Mouse (Mus musculus) testis, postnatal 14 days (tissue): ENCODE measurements around the gene Psip1.
A peak's percentile ranks its signal among the peaks of the same experiment; 100 is the strongest.
"Not testable (repeated sequence)": the region's sequence is repeated elsewhere in the genome, so short reads cannot be mapped to it uniquely, and the experiment has no call there.

Experiments
- DNase-seq: peaks from one replicate; pipeline ENCODE4 v3.0.0; 2021; ENCODE audit warnings: low spot score

Gene Psip1

DNA sequence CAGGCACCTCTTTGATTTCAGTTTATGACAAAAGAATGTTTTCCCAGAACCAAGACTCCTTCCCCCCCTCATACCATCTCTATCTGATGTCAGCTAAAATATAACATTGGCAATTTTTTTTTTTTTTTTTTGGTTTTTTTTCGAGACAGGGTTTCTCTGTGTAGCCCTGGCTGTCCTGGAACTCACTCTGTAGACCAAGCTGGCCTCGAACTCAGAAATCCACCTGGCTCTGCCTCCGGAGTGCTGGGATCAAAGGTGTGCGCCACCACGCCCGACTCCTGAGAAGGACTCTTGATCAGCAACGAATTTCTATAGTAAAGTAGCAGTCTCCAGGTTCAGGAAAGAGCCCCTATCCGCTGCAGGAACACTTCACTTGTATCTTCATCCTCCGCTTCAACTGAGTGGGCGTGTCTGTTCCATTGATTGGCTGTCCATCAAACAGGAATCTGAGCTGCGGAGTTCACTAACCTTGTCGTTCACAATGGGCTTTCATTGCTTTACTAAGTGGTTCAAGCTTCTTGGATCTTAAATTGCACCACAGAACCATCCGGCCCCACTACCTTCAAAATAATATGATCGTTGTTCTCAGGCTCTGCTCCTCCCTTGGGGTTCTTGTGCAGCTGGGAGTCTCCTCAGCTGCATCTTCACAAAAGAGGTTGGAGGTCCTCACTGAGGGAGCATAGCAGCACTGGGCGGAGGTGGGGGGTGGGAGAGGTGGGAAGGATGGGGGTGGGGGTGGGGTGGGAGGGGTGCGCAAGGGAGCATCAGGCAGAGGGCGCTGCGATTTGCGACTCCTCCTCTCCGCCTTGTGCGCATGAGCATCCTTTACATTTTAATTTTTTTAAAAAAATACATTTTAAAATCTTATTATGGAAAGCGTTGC is 14.1 kb upstream of the Psip1 start:
- peak; percentile 31 for DNase-seq

DNA sequence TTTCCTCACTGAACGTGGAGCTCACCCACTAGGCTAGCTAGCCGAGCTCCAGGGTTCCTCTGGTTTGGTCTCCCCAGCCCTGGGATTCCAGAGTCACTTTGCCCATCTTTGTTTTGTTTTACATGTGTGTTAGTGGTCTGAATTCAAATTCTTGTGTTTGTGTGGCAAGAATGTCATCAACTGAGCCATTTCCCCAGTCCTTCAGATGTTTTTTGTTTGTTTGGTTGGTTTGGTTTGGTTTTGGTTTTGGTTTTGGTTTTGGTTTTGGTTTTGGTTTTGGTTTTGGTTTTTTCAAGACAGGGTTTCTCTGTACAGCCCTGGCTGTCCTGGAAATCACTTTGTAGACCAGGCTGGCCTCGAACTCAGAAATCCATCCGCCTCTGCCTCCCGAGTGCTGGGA is 10.8 kb upstream of the Psip1 start:
- not testable (repeated sequence) for DNase-seq

DNA sequence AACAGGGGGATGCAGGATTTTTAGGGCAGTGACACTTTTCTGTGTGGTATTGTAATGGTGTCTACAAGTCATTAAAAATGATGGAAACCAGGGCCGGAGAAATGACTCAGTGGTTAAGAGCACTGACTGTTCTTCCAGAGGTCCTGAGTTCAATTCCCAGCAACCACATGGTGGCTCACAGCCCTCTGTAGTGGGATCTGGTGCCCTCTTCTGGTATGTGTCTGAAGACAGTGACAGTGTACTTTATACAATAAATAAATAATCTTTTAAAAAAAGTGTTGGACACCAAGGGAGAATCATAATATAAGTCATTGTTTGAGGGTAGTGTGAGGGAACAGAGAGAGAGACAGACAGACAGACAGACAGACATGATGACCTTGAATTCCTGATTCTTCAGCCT is 6.9 kb upstream of the Psip1 start:
- no peak for DNase-seq

DNA sequence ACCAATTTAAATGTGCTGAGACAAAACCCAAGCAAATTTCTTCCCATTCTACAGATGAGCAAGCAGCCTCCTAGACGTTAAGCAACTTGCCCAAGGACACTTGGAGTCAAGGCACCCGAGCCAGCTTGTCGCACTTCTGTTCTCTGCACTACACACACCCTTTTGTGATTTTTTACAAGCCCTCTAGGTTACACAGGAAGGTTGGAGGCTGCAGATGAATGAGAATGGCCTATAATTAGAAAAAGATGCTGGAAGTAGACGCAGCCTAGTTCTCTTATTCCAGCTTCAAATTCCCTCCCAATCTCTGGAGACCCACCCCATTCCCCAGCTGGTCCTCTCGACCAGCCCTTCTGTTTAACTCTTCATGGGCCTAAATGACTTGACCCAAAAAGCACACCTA is 2.9 kb upstream of the Psip1 start:
- DNase-seq: no peak

DNA sequence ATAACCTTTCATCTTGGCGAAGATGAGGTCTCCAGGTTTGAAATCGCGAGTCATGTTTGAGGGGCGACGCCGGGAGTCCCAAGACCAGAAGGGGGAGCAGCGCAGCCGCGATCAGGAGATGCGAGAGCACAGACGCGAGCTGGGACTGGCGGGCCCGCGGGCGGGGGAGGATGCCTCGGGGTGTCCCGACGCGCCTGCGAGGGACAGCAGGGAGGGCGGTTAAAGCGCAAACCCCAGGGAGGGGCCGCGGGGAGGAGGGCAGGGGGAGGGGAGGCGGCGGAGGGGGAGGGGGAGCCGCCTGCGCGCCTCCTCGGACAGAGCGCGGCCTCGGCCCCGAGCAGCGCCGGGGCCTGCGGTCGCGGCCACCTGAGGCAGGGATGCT is 533 bp downstream of the Psip1 start:
- peak; percentile 88 for DNase-seq

DNA sequence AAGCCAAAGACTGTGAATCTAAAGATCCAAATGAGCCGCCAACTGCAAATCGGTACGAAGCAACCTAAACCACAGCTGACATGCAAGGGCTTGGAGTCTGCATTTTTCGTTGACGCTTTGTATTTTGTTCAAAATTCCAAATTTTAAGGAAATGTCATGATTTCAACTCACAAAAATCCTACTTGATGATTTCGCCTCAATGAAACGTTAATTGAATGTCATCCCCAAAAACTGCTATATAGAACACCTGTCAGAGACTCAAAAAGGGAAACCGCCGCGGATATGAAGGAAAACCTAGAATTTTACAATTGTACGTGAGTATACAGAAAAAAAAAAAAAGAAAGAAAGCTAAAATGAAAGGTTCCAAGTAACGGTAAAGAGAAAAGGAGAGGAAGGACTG is 1.0 kb downstream of the Psip1 start:
- no peak for DNase-seq

DNA sequence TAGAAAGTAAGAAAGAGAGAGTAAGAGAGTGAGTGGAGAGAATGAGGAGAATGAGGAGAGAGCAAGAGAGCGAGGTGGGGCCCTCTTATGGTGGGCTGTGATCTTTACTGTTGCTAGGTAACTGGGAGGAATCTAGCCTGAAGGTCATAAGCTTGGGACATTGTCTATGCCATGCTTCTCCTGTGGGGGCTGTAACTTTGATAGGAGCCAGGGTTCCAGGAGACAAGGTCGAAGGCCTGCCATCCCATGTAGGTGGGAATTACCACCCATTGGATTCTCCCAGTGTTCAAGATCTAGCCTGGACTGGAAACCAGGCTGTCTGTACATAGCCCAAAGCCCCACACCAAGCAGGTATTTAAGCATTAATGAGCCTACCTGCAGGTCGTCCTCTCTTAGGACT is 18.1 kb downstream of the Psip1 start:
- DNase-seq: no peak

DNA sequence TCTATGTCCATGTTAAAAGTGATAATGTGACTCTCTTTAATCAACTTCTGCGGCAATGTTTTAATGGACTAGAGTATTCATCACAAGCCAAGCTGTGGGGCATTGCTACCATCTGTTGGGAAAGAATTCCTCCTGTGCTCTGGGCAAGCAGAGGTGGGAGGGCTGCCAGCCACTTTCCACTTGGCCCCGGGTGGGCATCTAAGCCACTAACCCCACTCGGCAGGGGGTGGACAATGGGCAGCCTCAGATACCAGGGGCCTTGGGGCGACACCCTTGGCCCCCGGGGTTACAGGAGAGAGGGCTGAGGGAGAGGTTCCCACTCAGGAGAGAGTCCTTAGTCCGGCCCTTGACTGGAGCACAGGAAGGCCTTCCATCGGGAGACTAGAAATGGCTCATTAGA is 18.6 kb downstream of the Psip1 start:
- DNase-seq: no peak

DNA sequence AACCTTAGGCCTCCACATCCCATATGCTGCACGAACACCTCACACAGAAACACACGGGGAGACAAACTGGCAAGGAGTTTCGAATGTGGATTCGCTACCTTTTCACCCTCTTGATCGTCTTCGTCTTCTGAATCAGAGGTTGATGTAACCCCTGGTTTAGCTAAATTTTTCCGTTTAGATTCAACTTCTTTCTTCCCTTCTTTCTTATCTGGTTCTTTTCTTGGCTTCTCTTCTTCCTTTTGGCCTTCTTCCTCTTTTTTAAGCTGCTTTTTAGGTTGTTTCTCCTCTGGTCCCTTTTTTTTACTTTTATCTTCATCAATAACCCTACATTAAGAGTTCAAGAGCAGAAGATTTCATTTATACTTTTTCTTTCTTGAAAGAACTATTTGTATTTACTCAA is 21.4 kb downstream of the Psip1 start:
- DNase-seq: no peak

DNA sequence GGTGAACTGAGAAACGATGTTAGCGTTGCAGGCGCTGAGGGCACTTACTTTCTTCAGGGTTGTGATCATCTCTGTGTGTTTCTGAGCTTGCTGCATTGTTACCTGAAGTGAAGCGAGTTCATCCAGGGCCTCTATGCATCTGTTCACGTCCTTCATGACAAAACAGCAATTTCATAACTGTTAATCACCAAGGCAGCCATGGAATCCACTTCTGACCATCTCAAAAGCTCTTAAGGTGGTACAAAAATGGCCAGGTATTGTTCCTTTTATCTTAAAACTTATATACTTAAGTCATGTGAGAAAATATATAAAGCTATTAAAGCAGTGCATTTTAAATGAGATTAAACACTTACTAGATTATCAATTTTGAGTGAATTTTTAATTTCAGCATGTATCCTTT is 26.2 kb downstream of the Psip1 start:
- no peak for DNase-seq

DNA sequence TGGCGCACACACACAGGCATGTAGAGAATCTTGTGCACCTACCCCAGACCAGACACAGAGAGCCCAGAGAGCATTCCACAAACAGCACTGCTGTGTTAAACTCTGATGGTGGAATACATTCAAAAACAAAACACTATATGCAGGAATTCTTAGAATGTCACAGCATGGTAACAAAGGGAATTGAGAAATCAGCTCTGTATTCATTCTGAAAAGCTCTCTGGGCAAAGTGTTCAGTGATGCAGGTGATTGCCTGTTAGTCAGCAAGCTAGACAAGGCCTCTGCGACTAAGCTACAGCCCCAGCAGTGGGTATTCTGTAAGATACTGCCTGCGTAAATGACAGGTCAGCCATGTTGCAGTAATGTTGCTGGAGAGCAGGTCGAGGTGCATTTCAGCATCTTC is 35.5 kb downstream of the Psip1 start:
- no peak for DNase-seq

DNA sequence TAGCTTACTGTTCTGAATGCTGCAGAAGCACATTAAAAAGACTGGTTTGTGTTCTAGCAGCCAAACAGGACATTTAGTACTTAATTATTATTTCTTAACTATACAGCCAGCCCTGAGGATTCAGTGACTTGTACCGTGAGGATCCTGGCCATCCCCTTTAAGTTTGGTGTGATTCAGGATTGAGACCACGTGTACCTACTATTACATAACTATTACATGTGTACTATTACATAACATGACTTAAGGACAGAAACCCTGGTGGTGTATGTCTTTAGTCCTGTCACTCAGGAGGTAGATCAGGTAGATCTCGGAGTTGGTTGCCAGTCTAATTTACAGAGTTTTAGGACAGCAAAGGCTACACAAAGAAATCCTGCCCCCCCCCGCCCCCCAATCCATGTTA is 45.2 kb downstream of the Psip1 start:
- no peak for DNase-seq

DNA sequence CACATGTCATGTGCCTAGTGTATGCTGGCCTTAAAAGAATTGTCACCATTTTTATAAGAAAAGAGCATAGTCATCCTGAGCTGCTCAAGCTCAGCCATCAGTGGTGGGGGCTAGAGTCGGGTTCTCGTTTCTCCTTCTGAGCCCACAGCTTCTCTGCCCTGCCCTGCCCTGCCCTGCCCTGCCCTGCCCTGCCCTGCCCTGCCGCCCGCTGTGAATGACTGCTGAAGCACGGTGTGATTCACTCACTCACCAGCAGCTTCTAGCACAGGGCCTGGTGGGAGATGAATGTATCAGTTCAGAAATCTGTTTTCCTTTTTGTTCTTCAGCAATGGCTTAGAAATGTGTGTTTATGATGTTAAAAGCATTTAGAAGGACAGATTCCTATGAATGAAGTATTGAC is 47.2 kb downstream of the Psip1 start:
- DNase-seq: no peak

DNA sequence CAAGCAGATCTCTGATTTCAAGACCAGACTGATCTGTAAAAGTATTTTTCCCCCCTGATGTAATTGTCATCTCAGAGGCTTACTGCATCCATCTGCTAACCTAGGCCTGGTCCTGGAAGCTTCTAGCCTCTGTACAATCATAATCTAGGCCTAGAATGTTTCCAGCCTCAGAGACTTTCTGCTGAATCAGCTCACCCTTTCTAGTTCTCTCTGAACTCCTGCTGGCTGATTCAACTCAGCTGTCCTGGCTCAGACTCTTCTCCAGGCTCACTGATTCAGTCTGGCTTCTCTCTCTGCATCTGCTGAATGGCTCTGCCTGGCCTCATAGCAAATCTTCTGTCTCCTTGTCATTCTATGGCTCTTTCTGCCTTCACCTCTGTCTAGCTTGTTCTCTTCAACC is 48.1 kb downstream of the Psip1 start:
- DNase-seq: no peak

DNA sequence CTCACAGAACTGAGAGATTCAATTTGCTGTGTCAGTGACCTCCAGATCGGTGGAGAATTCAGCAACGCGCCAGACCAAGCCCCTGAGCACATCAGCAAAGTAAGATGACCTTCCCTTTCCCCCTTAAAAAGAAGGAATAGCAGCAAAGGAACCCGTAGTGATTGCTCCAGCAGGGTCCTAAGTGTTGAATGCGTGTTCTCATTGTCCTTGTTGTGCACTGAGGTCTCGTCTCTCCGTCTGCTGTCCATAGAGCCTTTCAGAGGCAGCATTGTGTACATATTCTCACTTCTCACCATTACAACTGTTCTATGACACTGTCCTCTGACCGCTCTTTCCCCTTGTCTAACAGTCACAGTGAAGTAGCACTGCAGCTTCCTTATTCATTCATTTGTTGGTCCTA is 49.9 kb downstream of the Psip1 start:
- DNase-seq: no peak

DNA sequence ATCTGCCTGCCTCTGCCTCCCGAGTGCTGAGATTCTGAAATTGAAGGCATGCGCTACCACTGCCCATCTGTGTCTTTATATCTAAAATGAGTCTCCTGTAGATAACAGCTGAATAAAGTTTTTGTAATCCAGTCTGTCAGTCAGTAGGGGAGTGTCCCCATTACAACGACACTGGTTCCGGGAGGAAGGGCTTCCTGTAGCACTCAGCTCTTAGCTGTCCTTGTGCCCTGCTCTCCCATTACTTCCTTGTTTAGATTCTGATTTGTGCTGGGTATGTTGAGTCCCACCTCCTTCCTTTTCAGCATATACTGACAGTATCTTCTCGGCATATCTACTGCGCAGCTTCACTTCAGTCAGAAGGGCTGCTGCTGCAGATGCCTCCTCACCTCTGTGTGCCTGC is 53.4 kb downstream of the Psip1 start:
- DNase-seq: no peak

DNA sequence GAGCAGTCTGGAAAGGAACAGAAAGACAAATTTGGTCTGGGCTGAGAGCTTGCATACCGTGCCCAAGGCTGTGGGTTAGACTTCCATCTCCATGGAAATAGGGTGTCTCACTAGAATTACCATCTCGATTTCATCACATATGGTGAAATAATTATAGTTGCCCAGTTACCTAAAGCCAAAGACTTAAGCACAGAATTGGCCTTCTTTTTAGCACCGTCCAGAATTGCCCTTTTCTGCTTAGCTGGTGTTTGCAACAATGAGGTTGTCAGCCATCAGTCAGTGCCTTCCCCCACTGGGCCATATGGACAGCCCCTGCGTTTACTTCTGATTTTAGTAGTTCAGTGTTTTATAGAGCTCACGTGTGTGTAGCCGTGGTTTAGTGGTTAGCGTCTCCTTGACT is 54.3 kb downstream of the Psip1 start:
- DNase-seq: no peak

DNA sequence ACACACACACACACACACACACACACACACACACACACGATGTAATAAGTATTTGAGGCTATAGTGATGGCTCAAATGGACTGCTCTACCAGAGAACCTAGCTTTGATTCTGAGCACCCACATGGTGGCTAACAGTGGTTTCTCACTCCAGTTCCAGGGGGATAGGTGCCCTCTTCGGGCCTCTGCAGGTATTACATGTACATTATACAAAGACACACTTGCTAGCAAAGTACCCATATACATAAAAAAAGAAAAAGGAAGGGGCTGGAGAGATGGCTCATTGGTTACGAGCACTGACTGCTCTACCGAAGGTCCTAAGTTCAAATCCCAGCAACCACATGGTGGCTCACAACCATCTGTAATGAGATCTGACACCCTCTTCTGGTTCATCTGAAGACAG is 57.4 kb downstream of the Psip1 start:
- DNase-seq: no peak

DNA sequence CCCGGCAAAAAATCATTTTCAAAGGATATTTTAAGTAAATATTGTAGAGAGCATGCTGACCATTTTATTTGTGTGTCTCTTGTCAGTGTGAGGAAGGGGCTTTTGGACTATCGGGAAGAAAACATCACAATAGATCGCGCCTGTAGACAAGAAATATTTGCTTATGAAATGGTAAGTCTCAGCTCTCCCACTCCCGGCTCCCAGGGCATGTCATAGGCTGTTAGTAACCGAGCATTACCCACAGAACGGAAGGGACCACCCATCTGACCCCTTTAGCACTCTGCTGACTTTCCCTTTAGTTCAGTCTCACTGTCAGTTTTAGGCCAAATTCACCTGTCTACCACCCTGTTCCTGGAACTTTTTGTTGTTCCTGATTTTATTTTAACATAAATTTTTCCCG is 58.6 kb downstream of the Psip1 start:
- DNase-seq: no peak

DNA sequence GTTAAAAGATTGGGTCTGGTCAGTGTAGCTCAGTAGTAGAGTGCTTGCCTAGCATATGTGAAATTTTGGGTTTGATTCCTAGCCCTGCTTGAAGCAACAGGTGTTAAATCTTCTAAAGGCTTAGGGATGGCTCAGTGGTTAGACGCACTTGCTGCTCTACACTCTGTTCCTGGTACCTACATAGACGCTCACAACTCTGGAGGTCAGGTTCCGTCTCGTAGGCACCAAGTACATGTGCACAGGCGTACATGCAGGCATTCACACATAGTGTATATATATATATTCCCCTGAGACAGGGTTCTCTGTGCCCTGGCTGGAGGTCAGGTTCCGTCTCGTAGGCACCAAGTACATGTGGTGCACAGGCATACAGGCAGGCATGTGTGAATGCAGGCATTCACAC is 59.1 kb downstream of the Psip1 start:
- no peak for DNase-seq

DNA sequence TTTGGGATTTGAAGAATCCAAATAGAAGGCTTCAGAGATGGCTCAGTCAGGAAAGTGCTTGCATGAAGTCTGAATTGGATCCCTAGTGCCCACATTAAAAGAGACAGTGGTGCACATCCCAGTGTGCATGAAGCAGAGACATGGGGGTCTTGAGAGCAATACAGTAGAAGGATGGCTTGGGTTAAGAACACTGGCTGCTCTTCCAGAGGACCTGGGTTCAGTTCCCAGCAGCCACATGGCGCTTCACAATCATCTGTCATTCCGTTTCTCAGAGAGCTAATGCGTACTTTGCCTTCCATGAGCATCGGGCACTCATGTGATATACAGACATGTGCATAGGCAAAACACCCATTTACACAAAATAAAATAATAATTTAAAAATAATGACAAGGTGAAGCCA is 61.1 kb downstream of the Psip1 start:
- DNase-seq: no peak

DNA sequence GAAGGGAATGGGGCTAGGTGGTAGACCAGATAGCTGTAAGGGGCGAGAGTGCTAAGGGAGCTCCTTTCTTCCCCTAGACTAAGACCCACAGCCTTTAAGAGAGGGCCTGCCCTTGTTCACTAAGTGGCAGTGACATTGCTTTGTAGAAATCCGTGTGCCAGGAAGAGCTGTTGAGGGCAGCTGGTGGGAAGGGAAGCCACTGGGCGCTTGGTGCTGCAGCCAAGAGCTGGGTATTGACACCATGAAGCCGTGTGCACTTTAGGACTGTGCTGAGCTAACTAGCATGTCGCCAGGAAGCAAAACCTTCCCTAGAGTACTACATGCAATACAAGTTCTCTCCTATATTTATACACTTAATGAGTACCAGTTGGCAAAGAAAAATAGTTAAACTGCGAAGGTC is 62.6 kb downstream of the Psip1 start:
- no peak for DNase-seq

DNA sequence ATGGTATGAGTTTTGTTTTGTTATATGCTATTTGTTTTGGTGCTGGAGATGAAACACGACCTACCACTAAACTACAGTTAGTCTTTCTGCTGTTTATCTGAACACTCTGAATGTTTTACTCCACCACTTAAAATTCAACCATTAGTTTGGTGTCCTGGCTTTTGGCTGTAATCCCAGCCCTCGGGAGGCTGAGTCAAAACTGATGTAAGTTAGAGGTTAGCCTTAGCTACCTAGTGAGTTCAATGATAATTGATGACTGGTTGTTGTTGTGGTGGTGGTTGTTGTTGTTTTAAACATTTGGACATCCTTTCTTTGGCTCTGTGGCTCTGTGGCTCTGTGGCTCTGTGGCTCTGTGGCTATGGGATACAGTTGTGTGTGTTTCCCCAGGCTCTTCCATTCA is 67.5 kb downstream of the Psip1 start:
- DNase-seq: no peak

DNA sequence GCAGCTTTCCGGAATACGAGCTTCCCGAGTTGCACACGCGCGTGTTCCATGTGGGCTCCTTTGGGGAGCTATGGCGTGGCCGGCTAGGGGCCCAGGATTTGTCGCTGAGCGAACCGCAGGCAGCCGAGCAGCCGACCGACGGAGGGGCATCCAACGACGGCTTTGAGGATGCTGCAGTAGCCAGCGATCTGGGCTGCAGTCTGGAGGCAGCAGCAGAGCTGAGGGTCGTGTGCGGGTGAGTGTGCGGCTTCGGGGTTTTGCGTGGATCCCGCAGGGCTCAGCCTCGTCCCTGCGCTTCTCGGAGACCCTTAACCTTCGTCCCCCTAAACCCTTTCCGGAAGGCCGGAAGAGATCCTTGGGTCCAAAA is 68.5 kb downstream of the Psip1 start:
- no peak for DNase-seq
